Mouse (Mus musculus) myocyte (in vitro differentiated cells): ENCODE data around the gene Rnf169.

Experiments used
- MAX ChIP-seq: IDR thresholded peaks from one replicate; pipeline ENCODE4 v1.6.1; 2011; ENCODE audit warnings: low read depth, mild to moderate bottlenecking, control low read depth
- MYOG ChIP-seq, 3 experiments: IDR thresholded peaks; one replicate each; pipeline ENCODE4 v1.6.1; 2011; ENCODE audit warnings: control low read depth in 2 of 3, low read depth in 2 of 3, mild to moderate bottlenecking in 2 of 3; ENCODE audit not compliant: insufficient read length in 2 of 3, control insufficient read depth in 1 of 3, insufficient read depth in 1 of 3
- POLR2A ChIP-seq: IDR thresholded peaks from one replicate; pipeline ENCODE4 v1.6.1; 2011; ENCODE audit warnings: low read depth, mild to moderate bottlenecking, control low read depth, moderate library complexity; ENCODE audit not compliant: insufficient read length
- TCF12 ChIP-seq: IDR thresholded peaks from one replicate; pipeline ENCODE4 v1.6.1; 2011; ENCODE audit warnings: mild to moderate bottlenecking, control low read depth; ENCODE audit not compliant: poor library complexity, insufficient read depth, severe bottlenecking
- TCF3 ChIP-seq: IDR thresholded peaks from one replicate; pipeline ENCODE4 v1.6.1; 2011; ENCODE audit warnings: low read depth, control low read depth; ENCODE audit not compliant: insufficient read length
- USF1 ChIP-seq: IDR thresholded peaks from one replicate; pipeline ENCODE4 v1.6.1; 2011; ENCODE audit warnings: low read depth, mild to moderate bottlenecking, control low read depth, moderate library complexity

DNA sequence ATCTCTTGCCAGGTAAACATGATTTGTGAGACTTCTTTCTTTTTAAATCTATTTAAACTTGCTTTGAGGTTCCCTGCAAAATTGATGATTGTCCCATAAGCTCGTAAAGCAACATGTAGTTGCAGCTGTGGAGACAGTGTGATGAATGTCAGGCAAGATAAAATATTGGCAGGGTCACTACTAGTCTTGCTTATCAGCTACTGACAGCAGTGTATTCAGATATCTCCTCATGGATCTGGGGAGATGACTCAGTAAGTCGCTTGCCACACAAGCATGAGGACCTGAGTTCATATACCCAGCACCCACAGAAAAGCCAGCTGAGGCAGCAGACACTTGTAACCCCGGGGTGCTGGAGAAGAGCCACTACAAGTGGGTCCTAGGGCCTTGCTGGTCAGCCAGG, 72.8 kb downstream of the Rnf169 start:
- TF ChIP-seq USF1 (no peak), POLR2A (no peak), MAX (no peak), MYOG (IDR thresholded peaks at IDR 0.05; ENCODE audit: control insufficient read depth in 1 of 3, insufficient read depth in 1 of 3, insufficient read length in 2 of 3, low read depth in 2 of 3) (no peak), TCF12 (no peak), TCF3 (no peak)
